Mouse (Mus musculus) testis, adult 2 months (tissue): Measurements from ENCODE around the gene Lmx1a. TPM values are rescaled to one million over a fixed set of nuclear protein-coding genes. Genes with fewer than 3 reads are reported as not detected.

Experiments used
- H3K27ac ChIP-seq: fragments of 200-500 bp; 2 replicates; pipeline ENCODE4 v1.5.1; 2012; ENCODE audit warnings: low read depth, low read length; ENCODE audit not compliant: control insufficient read depth, insufficient read depth
- H3K27me3 ChIP-seq: fragments of 200-500 bp; 2 replicates; pipeline ENCODE4 v1.6.1; 2012; ENCODE audit warnings: mild to moderate bottlenecking, low read length, moderate library complexity; ENCODE audit not compliant: control insufficient read depth, insufficient read depth
- H3K36me3 ChIP-seq: fragments of 200-500 bp; 2 replicates; pipeline ENCODE4 v1.6.1; 2012; ENCODE audit warnings: mild to moderate bottlenecking, low read length; ENCODE audit not compliant: control insufficient read depth, insufficient read depth
- H3K4me1 ChIP-seq: fragments of 200-500 bp; 2 replicates; pipeline ENCODE4 v1.6.1; 2012; ENCODE audit warnings: low read length; ENCODE audit not compliant: control insufficient read depth, insufficient read depth
- H3K4me3 ChIP-seq: fragments of 200-500 bp; 2 replicates; pipeline ENCODE4 v1.5.1; 2012; ENCODE audit warnings: low read depth, mild to moderate bottlenecking, low read length, moderate library complexity, mixed read lengths; ENCODE audit not compliant: control insufficient read depth
- CTCF ChIP-seq: fragments of 200-500 bp; IDR thresholded peaks from 2 replicates; pipeline ENCODE4 v1.5.1; 2012; ENCODE audit warnings: low read depth, mild to moderate bottlenecking, inconsistent platforms, low read length, moderate library complexity; ENCODE audit not compliant: control insufficient read depth, insufficient read depth, insufficient replicate concordance
- POLR2A ChIP-seq: fragments of 200-500 bp; IDR thresholded peaks from 2 replicates; pipeline ENCODE4 v1.6.1; 2012; ENCODE audit warnings: low read depth, mild to moderate bottlenecking, inconsistent platforms, low read length, moderate library complexity; ENCODE audit not compliant: control insufficient read depth
- polyA plus RNA-seq: library from polyadenylated mRNA; depleted of rRNA; stranded (reverse); fragments of >200 nt; gene quantifications from 2 replicates; pipeline ENCODE4 v1.2.3, GENCODE M21; 2012

The Lmx1a gene
- polyA plus RNA-seq, 1 experiment: 0.06 TPM

DNA sequence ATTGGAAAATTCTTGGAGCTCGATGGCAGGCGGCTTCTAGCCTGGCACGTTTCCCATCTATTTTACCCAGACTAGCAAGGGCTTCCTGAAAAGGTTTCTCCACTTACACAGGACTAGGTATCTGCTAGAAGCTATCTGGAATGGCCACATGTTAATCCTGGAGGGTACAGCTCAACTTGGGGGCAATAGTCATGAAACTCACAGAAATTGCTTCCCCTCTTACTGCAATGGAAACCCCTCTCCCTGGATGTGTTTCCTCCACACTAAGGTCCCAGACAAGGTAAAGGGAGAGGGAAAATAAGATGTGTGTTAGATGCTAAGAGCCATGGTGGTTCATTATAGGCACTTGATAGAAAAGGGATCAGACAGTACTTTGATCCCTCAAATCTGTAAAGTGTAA lies 5.7 kb downstream of the Lmx1a start:
- H3K27ac ChIP-seq: no peak overlapping the region
- no peaks in the 10 kb centered on the region; the same call in 1 of the 2 replicates for H3K4me1 ChIP-seq
- H3K4me3 ChIP-seq: no peak overlapping the region
- no peak for TF ChIP-seq CTCF
- TF ChIP-seq POLR2A: no peak
- H3K36me3 ChIP-seq: no peaks in the 10 kb centered on the region
- H3K27me3 ChIP-seq: 0 out of 2 replicates have a peak, but pooled peaks cover 2% of the 10 kb centered on the region

DNA sequence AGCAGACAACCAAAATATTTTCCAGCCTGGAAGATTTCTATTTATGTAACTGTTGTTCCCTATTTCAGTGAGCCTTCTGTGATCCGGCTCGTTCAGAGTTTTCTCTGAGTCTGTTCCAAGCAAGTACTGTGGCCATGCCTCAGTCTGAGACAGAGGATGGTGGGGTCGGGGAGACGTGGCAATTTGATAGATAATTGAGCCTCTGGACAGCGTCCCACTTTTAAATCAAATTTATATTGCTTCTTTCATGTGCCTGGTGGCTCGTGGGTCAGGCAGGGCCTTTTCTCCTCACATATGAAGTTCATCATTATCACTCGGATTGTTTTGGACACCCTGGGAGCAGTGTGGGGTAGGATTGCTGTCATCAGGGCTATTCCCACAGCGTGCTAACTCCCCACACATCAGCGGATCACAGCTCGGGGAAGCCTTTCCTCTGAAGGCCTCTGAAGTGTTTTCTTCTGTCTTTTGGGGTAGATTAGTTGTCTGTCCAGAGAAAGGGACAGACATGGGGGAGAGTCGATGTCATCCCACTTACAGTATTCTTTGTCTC lies 6.9 kb downstream of the Lmx1a start:
- TF ChIP-seq POLR2A (no peak), CTCF (no peak)
- Histone ChIP-seq H3K27ac (no peak overlapping the region), H3K27me3 (no peaks in the 10 kb centered on the region), H3K4me1 (no peaks in the 10 kb centered on the region; the same call in 1 of the 2 replicates), H3K4me3 (no peak overlapping the region), H3K36me3 (no peaks in the 10 kb centered on the region)

DNA sequence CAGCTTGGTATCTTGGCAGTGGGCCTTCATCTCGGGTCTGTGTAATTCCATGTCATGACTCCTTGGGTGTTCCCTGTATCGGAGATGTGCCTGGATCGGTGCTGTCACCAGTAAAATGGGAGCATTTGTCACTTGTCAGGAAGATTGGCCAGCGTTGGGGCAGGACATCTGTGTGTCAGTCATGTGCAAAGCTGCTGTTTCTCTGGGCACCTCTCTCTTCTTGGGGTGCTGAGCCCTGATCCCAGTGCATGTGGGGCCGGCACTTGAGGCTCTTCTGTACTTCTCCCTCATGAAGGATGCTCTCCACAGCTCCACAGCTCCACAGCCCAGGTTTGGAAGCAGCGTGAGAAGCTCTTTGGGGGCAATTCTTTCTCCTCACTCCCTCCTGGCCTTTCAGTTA lies 10.7 kb downstream of the Lmx1a start:
- H3K4me1 ChIP-seq: no peaks in the 10 kb centered on the region
- TF ChIP-seq POLR2A (no peak), CTCF (no peak)
- H3K27ac ChIP-seq: no peak overlapping the region
- H3K36me3 ChIP-seq: no peaks in the 10 kb centered on the region
- H3K27me3 ChIP-seq: no peaks in the 10 kb centered on the region
- no peak overlapping the region for H3K4me3 ChIP-seq

DNA sequence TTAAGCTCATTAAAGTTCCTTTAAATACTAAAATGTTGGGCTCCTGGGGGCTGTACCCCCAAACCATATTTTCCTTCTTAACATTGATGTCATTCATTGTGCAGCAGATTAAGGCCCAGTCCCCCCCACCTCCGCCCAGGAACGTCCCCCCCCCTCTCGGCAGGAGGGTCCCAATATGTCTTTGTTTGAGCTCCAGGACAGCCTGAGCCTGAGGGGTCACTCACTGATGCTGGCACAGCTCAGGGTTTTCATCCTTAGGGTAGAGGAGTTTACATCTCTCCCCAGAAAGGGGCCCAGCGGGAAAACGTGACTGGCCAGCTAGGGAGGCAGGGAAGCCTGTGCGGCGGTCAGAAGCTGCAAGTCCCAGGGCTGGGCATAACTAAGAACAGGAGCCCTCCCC lies 11.2 kb downstream of the Lmx1a start:
- H3K4me3 ChIP-seq: no peak overlapping the region
- no peak overlapping the region for H3K27ac ChIP-seq
- H3K27me3 ChIP-seq: no peaks in the 10 kb centered on the region

DNA sequence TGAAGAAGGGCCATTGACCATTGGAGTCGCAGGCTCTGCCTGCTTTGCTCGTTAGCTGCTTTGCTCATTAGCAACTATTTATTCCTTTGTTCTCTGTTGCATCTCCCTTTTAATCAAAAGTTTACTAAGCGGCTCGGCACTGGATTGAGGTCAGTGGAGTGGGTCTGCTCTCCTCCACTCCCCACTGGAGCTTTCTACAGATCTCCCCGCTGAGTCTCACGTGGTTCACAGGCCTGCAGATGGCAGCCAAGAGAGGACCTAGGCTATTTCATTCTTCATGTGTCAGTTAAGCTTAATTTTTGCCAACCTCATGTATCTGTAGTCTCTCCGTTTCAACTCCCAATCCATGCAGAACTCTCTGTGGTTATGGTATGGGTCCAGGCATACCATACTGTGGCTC lies 16.5 kb downstream of the Lmx1a start:
- Histone ChIP-seq H3K4me3 (no peak overlapping the region), H3K27ac (no peak overlapping the region), H3K27me3 (no peaks in the 10 kb centered on the region), H3K36me3 (no peaks in the 10 kb centered on the region), H3K4me1 (no peaks in the 10 kb centered on the region)
- TF ChIP-seq CTCF (no peak), POLR2A (no peak)

More for the DNA sequence above, 11.2 kb downstream of the Lmx1a start:
- no peaks in the 10 kb centered on the region for H3K36me3 ChIP-seq
- no peaks in the 10 kb centered on the region for H3K4me1 ChIP-seq
- no peak for TF ChIP-seq POLR2A
- no peak for TF ChIP-seq CTCF

DNA sequence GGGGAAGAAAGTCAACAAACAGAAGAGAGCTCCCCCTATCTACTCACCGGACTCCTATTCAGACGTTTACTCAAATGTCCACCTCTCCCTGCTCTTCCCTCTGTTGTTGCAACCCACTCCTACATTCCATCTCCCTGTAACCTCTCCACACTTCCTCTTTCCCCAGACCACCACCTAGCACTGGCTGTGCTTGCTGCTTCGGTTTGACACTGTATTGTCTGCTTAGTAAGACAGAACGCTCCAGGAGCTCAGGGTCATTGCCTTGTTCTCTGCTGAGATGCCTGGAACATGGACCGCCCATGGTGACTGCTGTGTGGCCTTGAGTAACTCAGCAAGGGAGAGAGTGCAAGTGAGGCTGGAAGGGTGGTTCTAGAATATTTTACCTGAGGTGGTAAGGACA lies 19.7 kb downstream of the Lmx1a start:
- Histone ChIP-seq H3K36me3 (no peaks in the 10 kb centered on the region), H3K27me3 (no peaks in the 10 kb centered on the region), H3K4me3 (no peak overlapping the region), H3K4me1 (no peaks in the 10 kb centered on the region), H3K27ac (no peak overlapping the region)
- no peak for TF ChIP-seq POLR2A

DNA sequence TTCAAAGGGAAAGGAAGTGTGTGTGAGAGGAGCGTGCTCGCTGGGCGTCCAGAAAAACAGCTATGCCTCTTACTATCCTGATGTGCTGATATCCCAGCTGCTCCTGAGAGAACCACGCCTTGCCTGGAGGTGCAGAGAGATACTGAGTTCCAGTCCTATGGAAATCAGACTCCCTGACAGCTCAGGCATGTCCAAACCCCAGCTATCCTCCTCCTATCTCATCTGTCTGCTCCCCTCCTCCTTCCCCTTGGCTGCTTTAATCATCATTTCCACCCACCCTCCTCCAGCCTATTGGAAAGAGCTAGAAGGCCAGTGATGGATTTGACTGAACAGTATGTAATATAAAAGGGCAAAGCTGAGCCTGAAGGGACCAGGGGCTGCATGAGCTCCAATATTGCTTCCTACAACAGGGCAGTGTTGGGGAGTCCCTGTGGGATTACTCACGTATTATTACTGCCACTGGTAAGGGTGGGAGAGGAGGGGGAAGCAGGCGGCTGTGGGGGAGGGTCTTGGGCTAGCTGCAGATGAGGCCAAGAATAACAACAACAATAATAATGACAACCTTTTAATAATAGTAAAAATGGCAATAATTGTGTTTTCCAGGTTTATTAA lies 26.8 kb downstream of the Lmx1a start:
- H3K4me1 ChIP-seq: no peaks in the 10 kb centered on the region
- no peak overlapping the region for H3K27ac ChIP-seq
- TF ChIP-seq CTCF: no peak
- no peak for TF ChIP-seq POLR2A
- H3K27me3 ChIP-seq: no peaks in the 10 kb centered on the region
- H3K4me3 ChIP-seq: no peak overlapping the region
- H3K36me3 ChIP-seq: no peaks in the 10 kb centered on the region
